Mouse (Mus musculus) erythroblast, embryonic 14.5 days (primary cell): ENCODE measurements around the gene Bnip2. TPM values are rescaled to one million over a fixed set of nuclear protein-coding genes. Genes with fewer than 3 reads are reported as not detected.

Experiments used
- H3K27me3 ChIP-seq: 2 replicates; pipeline ENCODE4 v1.6.1; 2012; ENCODE audit warnings: inconsistent platforms; ENCODE audit not compliant: control insufficient read depth
- H3K36me3 ChIP-seq: 2 replicates; pipeline ENCODE4 v1.6.1; 2012; ENCODE audit warnings: mild to moderate bottlenecking, inconsistent platforms; ENCODE audit not compliant: control insufficient read depth
- H3K4me1 ChIP-seq: 2 replicates; pipeline ENCODE4 v1.6.1; 2012; ENCODE audit warnings: inconsistent platforms; ENCODE audit not compliant: control insufficient read depth
- H3K4me3 ChIP-seq: replicated peaks from 2 replicates; pipeline ENCODE3; 2012; ENCODE audit warnings: moderate library complexity, mild to moderate bottlenecking, inconsistent platforms
- H3K9me3 ChIP-seq: 2 replicates; pipeline ENCODE4 v1.6.1; 2012; ENCODE audit warnings: low read length, inconsistent platforms, mixed read lengths; ENCODE audit not compliant: control insufficient read depth
- GATA1 ChIP-seq: IDR thresholded peaks from 2 replicates; pipeline ENCODE4 v1.6.1; 2012; ENCODE audit warnings: low read length, inconsistent platforms, mixed read lengths
- TAL1 ChIP-seq: IDR thresholded peaks from 3 replicates; pipeline ENCODE4 v1.6.1; 2012; ENCODE audit warnings: low read length, inconsistent platforms, mixed read lengths
- polyA plus RNA-seq: library from polyadenylated mRNA; stranded (reverse); fragments of >175 nt; gene quantifications from 2 replicates; pipeline ENCODE4 v1.2.3, GENCODE M21; 2012

The Bnip2 gene
- 1.8 and 2.1 TPM in 2 replicates for polyA plus RNA-seq

GRCm38 (mm10) chr9:69989303-69990121 lies at the start of gene Bnip2:
Bnip2 (plus strand) TSS chr9:69989466.
- Histone ChIP-seq H3K36me3 (peaks cover 28% of the 10 kb centered on the region), H3K27me3 (peaks cover 3% of the 10 kb centered on the region), H3K9me3 (no peaks in the 10 kb centered on the region), H3K4me3 (peak within 1 kb of the TSS; percentile 100), H3K4me1 (peaks cover 44% of the 10 kb centered on the region)
- no peak for TF ChIP-seq TAL1
- no peak for TF ChIP-seq GATA1

- Histone ChIP-seq H3K4me3 (no peak overlapping the region), H3K9me3 (no peaks in the 10 kb centered on the region), H3K4me1 (no peaks in the 10 kb centered on the region), H3K36me3 (no peaks in the 10 kb centered on the region), H3K27me3 (no peaks in the 10 kb centered on the region)
- TF ChIP-seq TAL1 = no peak
- no peak for TF ChIP-seq GATA1
These were observed 48.3 kb upstream of the Bnip2 start for GRCm38 (mm10) chr9:69940839-69941490.

- Histone ChIP-seq H3K4me3 (no peak overlapping the region), H3K27me3 (no peaks in the 10 kb centered on the region), H3K9me3 (no peaks in the 10 kb centered on the region), H3K36me3 (no peaks in the 10 kb centered on the region), H3K4me1 (no peaks in the 10 kb centered on the region)
- TF ChIP-seq TAL1 (no peak), GATA1 (no peak)
These were observed 47.7 kb upstream of the Bnip2 start for GRCm38 (mm10) chr9:69941556-69941955.

GRCm38 (mm10) chr9:69948964-69949363 lies 40.3 kb upstream of the Bnip2 start:
- no peaks in the 10 kb centered on the region for H3K27me3 ChIP-seq
- H3K4me3 ChIP-seq = no peak overlapping the region
- H3K4me1 ChIP-seq = no peaks in the 10 kb centered on the region

GRCm38 (mm10) chr9:69949641-69950040 lies 39.6 kb upstream of the Bnip2 start:
- no peak for TF ChIP-seq GATA1
- no peak for TF ChIP-seq TAL1
- no peaks in the 10 kb centered on the region for H3K4me1 ChIP-seq
- H3K36me3 ChIP-seq = no peaks in the 10 kb centered on the region
- H3K27me3 ChIP-seq = no peaks in the 10 kb centered on the region
- H3K4me3 ChIP-seq = no peak overlapping the region
- H3K9me3 ChIP-seq = no peaks in the 10 kb centered on the region

More at GRCm38 (mm10) chr9:69948964-69949363, 40.3 kb upstream of the Bnip2 start:
- TF ChIP-seq TAL1 = no peak
- H3K36me3 ChIP-seq = no peaks in the 10 kb centered on the region
- H3K9me3 ChIP-seq = no peaks in the 10 kb centered on the region

GRCm38 (mm10) chr9:69961007-69961406 lies 28.3 kb upstream of the Bnip2 start:
- Histone ChIP-seq H3K4me1 (no peaks in the 10 kb centered on the region), H3K36me3 (no peaks in the 10 kb centered on the region), H3K4me3 (no peak overlapping the region), H3K27me3 (no peaks in the 10 kb centered on the region), H3K9me3 (peaks cover 3% of the 10 kb centered on the region; the same call in 1 of the 2 replicates)
- TF ChIP-seq TAL1 (no peak), GATA1 (no peak)

- Histone ChIP-seq H3K4me1 (no peaks in the 10 kb centered on the region), H3K9me3 (peaks cover 2% of the 10 kb centered on the region; the same call in 1 of the 2 replicates), H3K27me3 (no peaks in the 10 kb centered on the region), H3K36me3 (no peaks in the 10 kb centered on the region), H3K4me3 (no peak overlapping the region)
- no peak for TF ChIP-seq GATA1
- TF ChIP-seq TAL1 = no peak
These were observed 24.9 kb upstream of the Bnip2 start for GRCm38 (mm10) chr9:69964370-69964769.

GRCm38 (mm10) chr9:69985526-69985925 lies 3.7 kb upstream of the Bnip2 start:
- H3K27me3 ChIP-seq = peaks cover 3% of the 10 kb centered on the region
- TF ChIP-seq GATA1 = no peak
- peaks cover 17% of the 10 kb centered on the region for H3K4me1 ChIP-seq
- no peaks in the 10 kb centered on the region for H3K36me3 ChIP-seq
- H3K9me3 ChIP-seq = no peaks in the 10 kb centered on the region
- H3K4me3 ChIP-seq = no peak overlapping the region

- peaks cover 4% of the 10 kb centered on the region for H3K36me3 ChIP-seq
- H3K4me3 ChIP-seq = no peak overlapping the region
- no peak for TF ChIP-seq TAL1
- no peak for TF ChIP-seq GATA1
- H3K4me1 ChIP-seq = peaks cover 22% of the 10 kb centered on the region
- peaks cover 3% of the 10 kb centered on the region for H3K27me3 ChIP-seq
- H3K9me3 ChIP-seq = no peaks in the 10 kb centered on the region
These were observed 3.2 kb upstream of the Bnip2 start for GRCm38 (mm10) chr9:69986063-69986462.
